Mouse (Mus musculus) right cerebral cortex, postnatal 25 days (tissue): ENCODE results near the gene Ppp1r36.

Experiments used
- DNase-seq: peaks from one replicate; pipeline ENCODE4 v3.0.0; 2022

Gene Ppp1r36

GRCm38 (mm10) chr12:76417433-76417854, at the start of gene Ppp1r36:
Gene Ppp1r36, plus strand, starts transcription at chr12:76417538.
- no peak for DNase-seq

- no peak for DNase-seq
These were observed 49.0 kb upstream of the Ppp1r36 start for GRCm38 (mm10) chr12:76368201-76368789.

GRCm38 (mm10) chr12:76368790-76369205, 48.5 kb upstream of the Ppp1r36 start:
- DNase-seq = no peak

- peak; percentile 95 for DNase-seq
These were observed 47.9 kb upstream of the Ppp1r36 start, which contains the start of gene Zbtb25 for GRCm38 (mm10) chr12:76369206-76369977. Gene Zbtb25, minus strand, starts transcription at chr12:76369602.

GRCm38 (mm10) chr12:76369978-76370830, 47.1 kb upstream of the Ppp1r36 start, which contains the start of gene Zbtb1:
Gene Zbtb1, plus strand, starts transcription at chr12:76370266.
- DNase-seq = peak; percentile 88

- DNase-seq = peak; percentile 69
These were observed 46.3 kb upstream of the Ppp1r36 start for GRCm38 (mm10) chr12:76370831-76371571.

- DNase-seq = no peak
These were observed 45.3 kb upstream of the Ppp1r36 start for GRCm38 (mm10) chr12:76372046-76372445.

GRCm38 (mm10) chr12:76372881-76373818, 44.2 kb upstream of the Ppp1r36 start:
- DNase-seq = no peak

GRCm38 (mm10) chr12:76373991-76374390, 43.3 kb upstream of the Ppp1r36 start:
- DNase-seq = no peak

- DNase-seq = no peak
These were observed 42.4 kb upstream of the Ppp1r36 start for GRCm38 (mm10) chr12:76374911-76375310.

- no peak for DNase-seq
These were observed 41.8 kb upstream of the Ppp1r36 start for GRCm38 (mm10) chr12:76375506-76375905.

GRCm38 (mm10) chr12:76376649-76377048, 40.7 kb upstream of the Ppp1r36 start:
- no peak for DNase-seq

- no peak for DNase-seq
These were observed 40.3 kb upstream of the Ppp1r36 start for GRCm38 (mm10) chr12:76377059-76377458.

- DNase-seq = no peak
These were observed 39.6 kb upstream of the Ppp1r36 start for GRCm38 (mm10) chr12:76377726-76378125.

- no peak for DNase-seq
These were observed 38.8 kb upstream of the Ppp1r36 start for GRCm38 (mm10) chr12:76378556-76378955.

- DNase-seq = no peak
These were observed 37.2 kb upstream of the Ppp1r36 start for GRCm38 (mm10) chr12:76380151-76380550.

- DNase-seq = no peak
These were observed 32.0 kb upstream of the Ppp1r36 start for GRCm38 (mm10) chr12:76385342-76385741.

- DNase-seq = no peak
These were observed 28.5 kb upstream of the Ppp1r36 start for GRCm38 (mm10) chr12:76388794-76389193.

GRCm38 (mm10) chr12:76391595-76392271, 25.6 kb upstream of the Ppp1r36 start:
- DNase-seq = no peak

- no peak for DNase-seq
These were observed 24.4 kb upstream of the Ppp1r36 start for GRCm38 (mm10) chr12:76392979-76393378.

GRCm38 (mm10) chr12:76397281-76397680, 20.1 kb upstream of the Ppp1r36 start:
- no peak for DNase-seq
